Mouse (Mus musculus) heart, embryonic 12.5 days (tissue): ENCODE data around the gene Cd300lg. TPM values are rescaled to one million over a fixed set of nuclear protein-coding genes. Genes with fewer than 3 reads are reported as not detected.

Experiments used
- ATAC-seq: fragments of 200-750 bp; cut with Nextera tagmentation; 2 replicates; pipeline ENCODE4 v1.8.0; 2017; ENCODE audit warnings: moderate TSS enrichment, moderate library complexity; ENCODE audit not compliant: insufficient number of reproducible peaks, low FRiP score
- H3K27ac ChIP-seq: fragments of 300-500 bp; sonication (generic); 2 replicates; pipeline ENCODE4 v1.5.1; 2016; ENCODE audit warnings: mild to moderate bottlenecking, moderate library complexity; ENCODE audit not compliant: poor library complexity, severe bottlenecking
- H3K27me3 ChIP-seq: fragments of 300-500 bp; sonication (generic); replicated peaks from 2 replicates; pipeline ENCODE4 v1.6.1; 2016; ENCODE audit warnings: mild to moderate bottlenecking, moderate library complexity
- H3K36me3 ChIP-seq: fragments of 300-500 bp; sonication (generic); 2 replicates; pipeline ENCODE4 v1.6.1; 2016; ENCODE audit warnings: mild to moderate bottlenecking, moderate library complexity
- H3K4me1 ChIP-seq: fragments of 300-500 bp; sonication (generic); replicated peaks from 2 replicates; pipeline ENCODE4 v1.6.1; 2016; ENCODE audit warnings: mild to moderate bottlenecking
- H3K4me2 ChIP-seq: fragments of 300-500 bp; sonication (generic); 2 replicates; pipeline ENCODE4 v1.6.1; 2016; ENCODE audit warnings: mild to moderate bottlenecking, moderate library complexity
- H3K4me3 ChIP-seq: fragments of 300-500 bp; sonication (generic); 2 replicates; pipeline ENCODE4 v1.5.1; 2016; ENCODE audit warnings: mild to moderate bottlenecking
- H3K9ac ChIP-seq: fragments of 300-500 bp; sonication (generic); 2 replicates; pipeline ENCODE4 v1.6.1; 2016; ENCODE audit warnings: mild to moderate bottlenecking, moderate library complexity
- H3K9me3 ChIP-seq: fragments of 300-500 bp; sonication (generic); replicated peaks from 2 replicates; pipeline ENCODE4 v1.6.1; 2016; ENCODE audit warnings: mild to moderate bottlenecking, moderate library complexity
- WGBS: fragments of 180-500 bp; shearing (Covaris S2); methylation state at CpG from one replicate; pipeline ENCODE4 v1.1.7; 2016; 5-methylcytosine and 5-hydroxymethylcytosine counted together
- polyA plus RNA-seq: library from polyadenylated mRNA; unstranded; fragments of >200 nt; fragmentation: Nextera tagmentation; extraction: Ambion mirVana; gene quantifications from 2 replicates; pipeline ENCODE4 v1.2.1, GENCODE M21; 2016

Cd300lg gene
- polyA plus RNA-seq, 1 experiment from 2014 or later: 1.6 TPM

- Histone ChIP-seq H3K9me3 (0 out of 2 replicates have a peak, but pooled peaks cover 4% of the 10 kb centered on the region), H3K27ac (0 out of 2 replicates have a peak overlapping the region, but pooled peaks have one; percentile 2), H3K4me2 (no peak overlapping the region), H3K27me3 (no peaks in the 10 kb centered on the region), H3K9ac (no peak overlapping the region), H3K36me3 (peaks cover 4% of the 10 kb centered on the region; the same call in 1 of the 2 replicates), H3K4me3 (no peak overlapping the region), H3K4me1 (no peaks in the 10 kb centered on the region; the same call in 1 of the 2 replicates)
- ATAC-seq: peak; percentile 64
- WGBS: 61% methylated on average over 15 of the region's 15 CpGs
Measured at GRCm38 (mm10) chr11:102008954-102009637, 32.2 kb upstream of the Cd300lg start.

- H3K9me3 ChIP-seq: no peaks in the 10 kb centered on the region
- no peak overlapping the region for H3K4me3 ChIP-seq
- H3K27me3 ChIP-seq: no peaks in the 10 kb centered on the region
- H3K27ac ChIP-seq: no peak overlapping the region
- WGBS: 80% methylated on average over 13 of the region's 13 CpGs
- no peak overlapping the region for H3K9ac ChIP-seq
- no peak for ATAC-seq
- H3K36me3 ChIP-seq: no peaks in the 10 kb centered on the region; the same call in 1 of the 2 replicates
- H3K4me2 ChIP-seq: no peak overlapping the region
- no peaks in the 10 kb centered on the region; the same call in 1 of the 2 replicates for H3K4me1 ChIP-seq
Measured at GRCm38 (mm10) chr11:102010140-102010539, 31.2 kb upstream of the Cd300lg start.

GRCm38 (mm10) chr11:102011510-102011909, 29.8 kb upstream of the Cd300lg start:
- no peaks in the 10 kb centered on the region for H3K27me3 ChIP-seq
- 70% methylated on average over 8 of the region's 8 CpGs for WGBS
- H3K27ac ChIP-seq: no peak overlapping the region
- H3K9ac ChIP-seq: no peak overlapping the region
- no peak overlapping the region for H3K4me3 ChIP-seq
- no peak overlapping the region for H3K4me2 ChIP-seq
- no peaks in the 10 kb centered on the region; the same call in 1 of the 2 replicates for H3K36me3 ChIP-seq
- H3K9me3 ChIP-seq: no peaks in the 10 kb centered on the region
- ATAC-seq: no peak
- peaks cover 5% of the 10 kb centered on the region; the same call in 1 of the 2 replicates for H3K4me1 ChIP-seq

- H3K27ac ChIP-seq: no peak overlapping the region
- H3K4me1 ChIP-seq: peaks cover 9% of the 10 kb centered on the region; the same call in 1 of the 2 replicates
- no peak overlapping the region for H3K4me2 ChIP-seq
- H3K4me3 ChIP-seq: no peak overlapping the region
- no peaks in the 10 kb centered on the region for H3K9me3 ChIP-seq
- 79% methylated on average over 8 of the region's 8 CpGs for WGBS
- ATAC-seq: no peak
- no peaks in the 10 kb centered on the region for H3K27me3 ChIP-seq
- H3K9ac ChIP-seq: no peak overlapping the region
- H3K36me3 ChIP-seq: peaks cover 4% of the 10 kb centered on the region
Measured at GRCm38 (mm10) chr11:102013201-102013600, 28.1 kb upstream of the Cd300lg start.

- Histone ChIP-seq H3K36me3 (peaks cover 4% of the 10 kb centered on the region), H3K4me2 (no peak overlapping the region), H3K27me3 (no peaks in the 10 kb centered on the region), H3K9me3 (no peaks in the 10 kb centered on the region), H3K27ac (no peak overlapping the region), H3K4me3 (no peak overlapping the region), H3K9ac (0 out of 2 replicates have a peak overlapping the region, but pooled peaks have one; percentile 5), H3K4me1 (peaks cover 9% of the 10 kb centered on the region; the same call in 1 of the 2 replicates)
- WGBS: 69% methylated on average over 6 of the region's 6 CpGs
- ATAC-seq: no peak
Measured at GRCm38 (mm10) chr11:102015472-102015871, 25.8 kb upstream of the Cd300lg start.

GRCm38 (mm10) chr11:102016136-102016535, 25.2 kb upstream of the Cd300lg start:
- WGBS: 79% methylated on average over 1 of the region's 1 CpGs
- Histone ChIP-seq H3K9me3 (no peaks in the 10 kb centered on the region), H3K4me2 (no peak overlapping the region), H3K36me3 (peaks cover 4% of the 10 kb centered on the region), H3K4me1 (peaks cover 9% of the 10 kb centered on the region; the same call in 1 of the 2 replicates), H3K4me3 (no peak overlapping the region), H3K9ac (no peak overlapping the region), H3K27ac (peak overlapping the region; percentile 30; the same call in 1 of the 2 replicates), H3K27me3 (no peaks in the 10 kb centered on the region)
- no peak for ATAC-seq

GRCm38 (mm10) chr11:102019736-102020135, 21.6 kb upstream of the Cd300lg start:
- peaks cover 7% of the 10 kb centered on the region; the same call in 1 of the 2 replicates for H3K36me3 ChIP-seq
- WGBS: 74% methylated on average over 9 of the region's 9 CpGs
- ATAC-seq: no peak
- no peak overlapping the region for H3K4me3 ChIP-seq
- no peaks in the 10 kb centered on the region for H3K9me3 ChIP-seq
- H3K4me1 ChIP-seq: peaks cover 9% of the 10 kb centered on the region; the same call in 1 of the 2 replicates
- no peak overlapping the region for H3K9ac ChIP-seq
- no peak overlapping the region for H3K27ac ChIP-seq
- no peak overlapping the region for H3K4me2 ChIP-seq
- H3K27me3 ChIP-seq: peaks cover 13% of the 10 kb centered on the region; the same call in 1 of the 2 replicates

- H3K4me1 ChIP-seq: peaks cover 14% of the 10 kb centered on the region
- no peak overlapping the region for H3K27ac ChIP-seq
- no peaks in the 10 kb centered on the region for H3K9me3 ChIP-seq
- H3K36me3 ChIP-seq: peaks cover 7% of the 10 kb centered on the region; the same call in 1 of the 2 replicates
- ATAC-seq: no peak
- 86% methylated on average over 5 of the region's 5 CpGs for WGBS
- H3K4me2 ChIP-seq: no peak overlapping the region
- H3K9ac ChIP-seq: no peak overlapping the region
- H3K27me3 ChIP-seq: peaks cover 23% of the 10 kb centered on the region
- H3K4me3 ChIP-seq: no peak overlapping the region
Measured at GRCm38 (mm10) chr11:102021196-102021595, 20.1 kb upstream of the Cd300lg start.

- peaks cover 19% of the 10 kb centered on the region for H3K4me1 ChIP-seq
- H3K4me2 ChIP-seq: no peak overlapping the region
- H3K36me3 ChIP-seq: 0 out of 2 replicates have a peak, but pooled peaks cover 3% of the 10 kb centered on the region
- peaks cover 28% of the 10 kb centered on the region for H3K27me3 ChIP-seq
- WGBS: 82% methylated on average over 13 of the region's 13 CpGs
- no peak for ATAC-seq
- no peak overlapping the region for H3K27ac ChIP-seq
- no peaks in the 10 kb centered on the region for H3K9me3 ChIP-seq
- H3K4me3 ChIP-seq: no peak overlapping the region
- no peak overlapping the region for H3K9ac ChIP-seq
Measured at GRCm38 (mm10) chr11:102023406-102023805, 17.9 kb upstream of the Cd300lg start.

- Histone ChIP-seq H3K9ac (no peak overlapping the region), H3K9me3 (no peaks in the 10 kb centered on the region), H3K4me3 (no peak overlapping the region), H3K4me2 (no peak overlapping the region), H3K4me1 (peaks cover 19% of the 10 kb centered on the region), H3K27ac (no peak overlapping the region), H3K27me3 (peaks cover 29% of the 10 kb centered on the region), H3K36me3 (0 out of 2 replicates have a peak, but pooled peaks cover 3% of the 10 kb centered on the region)
- 75% methylated on average over 6 of the region's 6 CpGs for WGBS
- ATAC-seq: no peak
Measured at GRCm38 (mm10) chr11:102024084-102024758, 17.1 kb upstream of the Cd300lg start.

- H3K4me2 ChIP-seq: no peak overlapping the region
- no peak overlapping the region for H3K4me3 ChIP-seq
- 0 out of 2 replicates have a peak, but pooled peaks cover 3% of the 10 kb centered on the region for H3K36me3 ChIP-seq
- peaks cover 19% of the 10 kb centered on the region for H3K4me1 ChIP-seq
- 95% methylated on average over 4 of the region's 4 CpGs for WGBS
- H3K27ac ChIP-seq: no peak overlapping the region
- no peak overlapping the region for H3K9ac ChIP-seq
- H3K9me3 ChIP-seq: no peaks in the 10 kb centered on the region
- H3K27me3 ChIP-seq: peaks cover 30% of the 10 kb centered on the region
- no peak for ATAC-seq
Measured at GRCm38 (mm10) chr11:102024875-102025274, 16.4 kb upstream of the Cd300lg start.
